Mouse (Mus musculus): ENCODE measurements around the gene Gtf2i. TPM values are rescaled to one million over a fixed set of nuclear protein-coding genes. Genes with fewer than 3 reads are reported as not detected.

Gene Gtf2i
- polyA plus RNA-seq, 1 experiment, result 131 TPM

DNA sequence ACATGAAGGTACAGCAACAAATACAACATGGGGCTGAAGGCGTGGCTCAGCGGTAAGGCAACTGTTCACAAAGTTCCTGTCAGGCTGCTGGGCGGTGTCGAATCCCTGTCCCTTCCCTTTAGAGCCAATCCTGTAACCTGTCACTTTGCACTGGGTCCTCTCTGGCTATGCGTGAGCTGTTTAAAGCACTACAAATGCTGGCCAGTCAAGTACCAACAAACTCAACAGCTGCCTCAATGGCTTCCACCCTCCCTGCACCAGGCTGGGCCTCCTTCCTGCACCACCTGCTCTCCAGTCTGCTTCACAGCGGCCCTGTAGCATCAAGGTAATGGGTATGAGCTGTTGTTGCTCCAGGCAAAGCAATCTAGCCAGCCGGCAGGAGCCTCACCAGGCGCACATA, 45.8 kb downstream of the Gtf2i start:
- Histone ChIP-seq H3K27ac (ENCODE audit: control insufficient read depth, insufficient read depth, low read length) (peak overlapping the region; percentile 83), H3K27me3 (ENCODE audit: control insufficient read depth, insufficient read depth, low read length) (no peaks in the 10 kb centered on the region), H3K4me1 (replicated peaks; ENCODE audit: control insufficient read depth, insufficient read depth, low read length) (peaks cover 59% of the 10 kb centered on the region), H3K4me3 (ENCODE audit: control insufficient read depth, insufficient read depth, low read length) (no peak overlapping the region), H3K36me3 (ENCODE audit: control insufficient read depth, insufficient read depth, low read length) (peaks cover 29% of the 10 kb centered on the region)
- no peak for DNase-seq
- WGBS, result 88% methylated on average over 8 of the region's 8 CpGs
- TF ChIP-seq CTCF (IDR thresholded peaks at IDR 0.05; ENCODE audit: borderline replicate concordance, control insufficient read depth, extremely low read depth, insufficient read depth, low read length, poor library complexity) (no peak), POLR2A (IDR thresholded peaks at IDR 0.05; ENCODE audit: control insufficient read depth, extremely low read depth, insufficient read depth, low read length, poor library complexity) (no peak)

DNA sequence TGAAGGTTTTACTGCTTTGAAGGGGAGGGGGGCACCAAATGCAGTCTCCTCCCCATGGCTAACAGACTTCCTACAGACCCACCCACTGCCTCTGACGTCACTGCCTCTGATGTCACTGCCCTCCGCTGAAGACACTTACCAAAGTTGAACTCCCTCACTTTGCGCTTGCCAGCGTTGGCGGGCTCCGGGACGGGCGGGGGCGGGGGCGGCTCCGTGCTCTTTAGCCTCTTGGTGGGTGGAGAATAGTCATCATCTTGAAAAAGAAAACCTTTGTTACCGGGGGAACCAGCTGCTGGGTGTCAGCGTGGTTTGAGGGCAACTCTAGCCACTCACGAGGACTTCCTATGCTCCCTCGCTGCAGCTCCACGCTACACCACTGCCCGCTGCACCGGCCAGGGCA, 48.2 kb downstream of the Gtf2i start:
- WGBS, result 18% methylated on average over 18 of the region's 18 CpGs
- DNase-seq, result peak; percentile 72
- Histone ChIP-seq H3K4me3 (ENCODE audit: control insufficient read depth, insufficient read depth, low read length) (no peak overlapping the region), H3K36me3 (ENCODE audit: control insufficient read depth, insufficient read depth, low read length) (peaks cover 45% of the 10 kb centered on the region), H3K4me1 (replicated peaks; ENCODE audit: control insufficient read depth, insufficient read depth, low read length) (peaks cover 39% of the 10 kb centered on the region), H3K27ac (ENCODE audit: control insufficient read depth, insufficient read depth, low read length) (peak overlapping the region; percentile 84), H3K27me3 (ENCODE audit: control insufficient read depth, insufficient read depth, low read length) (no peaks in the 10 kb centered on the region)
- no peak; the same call in 1 of the 2 replicates for TF ChIP-seq POLR2A (IDR thresholded peaks at IDR 0.05; ENCODE audit: control insufficient read depth, extremely low read depth, insufficient read depth, low read length, poor library complexity)
- no peak for TF ChIP-seq CTCF (IDR thresholded peaks at IDR 0.05; ENCODE audit: borderline replicate concordance, control insufficient read depth, extremely low read depth, insufficient read depth, low read length, poor library complexity)

DNA sequence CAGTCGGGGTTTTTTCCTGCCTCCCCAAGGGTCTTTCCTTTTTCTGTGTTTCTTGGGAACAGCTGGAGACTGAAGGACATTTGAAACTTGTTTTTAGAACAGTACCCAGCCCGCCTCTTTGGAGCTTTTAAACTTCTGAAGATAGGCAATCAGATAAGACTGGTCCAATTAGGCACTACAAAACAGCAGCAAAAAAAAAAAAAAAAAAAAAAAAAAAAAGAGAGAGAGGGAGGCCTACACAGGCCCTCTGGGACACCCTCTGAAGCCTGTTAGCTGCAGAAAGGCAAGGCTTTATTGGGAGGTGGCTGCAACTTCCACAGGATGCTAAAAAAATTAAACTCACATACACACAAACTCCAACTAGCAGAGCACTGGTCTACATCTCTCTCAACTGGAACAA, 48.7 kb downstream of the Gtf2i start:
- H3K27ac ChIP-seq (ENCODE audit: control insufficient read depth, insufficient read depth, low read length), result peak overlapping the region; percentile 84
- 65% methylated on average over 2 of the region's 2 CpGs for WGBS
- no peak for TF ChIP-seq CTCF (IDR thresholded peaks at IDR 0.05; ENCODE audit: borderline replicate concordance, control insufficient read depth, extremely low read depth, insufficient read depth, low read length, poor library complexity)
- no peak for TF ChIP-seq POLR2A (IDR thresholded peaks at IDR 0.05; ENCODE audit: control insufficient read depth, extremely low read depth, insufficient read depth, low read length, poor library complexity)
- peaks cover 50% of the 10 kb centered on the region for H3K36me3 ChIP-seq (ENCODE audit: control insufficient read depth, insufficient read depth, low read length)
- no peak overlapping the region for H3K4me3 ChIP-seq (ENCODE audit: control insufficient read depth, insufficient read depth, low read length)
- peaks cover 35% of the 10 kb centered on the region for H3K4me1 ChIP-seq (replicated peaks; ENCODE audit: control insufficient read depth, insufficient read depth, low read length)
- no peaks in the 10 kb centered on the region for H3K27me3 ChIP-seq (ENCODE audit: control insufficient read depth, insufficient read depth, low read length)
- DNase-seq, result no peak

DNA sequence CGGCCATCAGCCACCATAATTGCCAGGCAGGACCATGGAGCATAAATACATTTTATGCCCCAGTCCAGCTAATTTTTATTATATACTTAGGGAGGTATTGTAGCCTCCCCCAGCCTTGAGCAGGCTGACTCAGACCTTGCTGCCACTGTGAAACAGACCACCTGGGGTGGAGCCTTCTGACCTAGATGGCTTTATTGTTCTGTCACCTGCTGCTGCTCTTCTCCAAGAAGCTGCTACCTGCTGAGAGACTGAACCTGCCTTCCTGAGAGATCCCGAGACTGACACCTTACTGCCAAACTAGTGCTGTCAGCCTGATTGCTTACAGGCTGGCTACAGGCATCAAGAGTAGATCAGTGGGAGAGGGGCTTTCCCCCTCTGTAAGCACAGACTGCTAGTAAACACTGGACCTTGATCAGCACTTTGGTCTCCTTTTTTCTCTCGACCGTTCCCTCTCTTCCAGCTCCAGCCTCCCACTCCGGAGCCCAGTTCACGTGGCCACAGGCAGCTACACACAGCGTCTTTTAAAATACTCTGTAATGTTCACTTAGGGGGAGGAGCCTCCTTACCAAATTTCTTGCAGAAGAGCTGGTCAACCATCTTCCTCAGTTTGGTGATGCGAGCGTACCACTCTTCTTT, 54.4 kb downstream of the Gtf2i start:
- no peak for DNase-seq
- Histone ChIP-seq H3K4me1 (replicated peaks; ENCODE audit: control insufficient read depth, insufficient read depth, low read length) (peaks cover 8% of the 10 kb centered on the region; the same call in 1 of the 2 replicates), H3K27ac (ENCODE audit: control insufficient read depth, insufficient read depth, low read length) (no peak overlapping the region), H3K27me3 (ENCODE audit: control insufficient read depth, insufficient read depth, low read length) (no peaks in the 10 kb centered on the region), H3K4me3 (ENCODE audit: control insufficient read depth, insufficient read depth, low read length) (no peak overlapping the region), H3K36me3 (ENCODE audit: control insufficient read depth, insufficient read depth, low read length) (peaks cover 74% of the 10 kb centered on the region)
- 97% methylated on average over 9 of the region's 9 CpGs for WGBS
- TF ChIP-seq CTCF (IDR thresholded peaks at IDR 0.05; ENCODE audit: borderline replicate concordance, control insufficient read depth, extremely low read depth, insufficient read depth, low read length, poor library complexity), result no peak

DNA sequence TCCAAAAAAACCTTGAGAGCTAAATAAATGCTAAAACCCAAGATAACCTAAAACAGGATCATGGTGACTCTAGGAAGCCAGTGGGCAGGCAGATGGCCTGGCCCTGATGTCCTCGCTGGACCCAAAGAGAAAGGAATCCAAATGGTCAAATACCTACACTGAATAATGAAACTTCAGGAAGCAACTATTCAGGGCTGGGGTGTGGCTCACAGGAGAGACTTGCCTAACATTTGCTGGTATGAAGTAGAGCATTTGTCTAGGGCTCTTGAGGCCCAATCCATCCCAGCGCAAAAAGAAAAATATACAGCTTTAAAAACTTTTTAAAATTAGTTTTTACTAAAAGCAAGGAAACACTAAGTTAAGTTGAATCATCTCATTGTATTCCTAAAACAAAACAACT, 55.6 kb downstream of the Gtf2i start:
- Histone ChIP-seq H3K4me3 (ENCODE audit: control insufficient read depth, insufficient read depth, low read length) (no peak overlapping the region), H3K4me1 (replicated peaks; ENCODE audit: control insufficient read depth, insufficient read depth, low read length) (peaks cover 8% of the 10 kb centered on the region; the same call in 1 of the 2 replicates), H3K27ac (ENCODE audit: control insufficient read depth, insufficient read depth, low read length) (no peak overlapping the region), H3K36me3 (ENCODE audit: control insufficient read depth, insufficient read depth, low read length) (peaks cover 72% of the 10 kb centered on the region), H3K27me3 (ENCODE audit: control insufficient read depth, insufficient read depth, low read length) (no peaks in the 10 kb centered on the region)
- DNase-seq, result no peak
- 95% methylated on average over 2 of the region's 2 CpGs for WGBS
- TF ChIP-seq POLR2A (IDR thresholded peaks at IDR 0.05; ENCODE audit: control insufficient read depth, extremely low read depth, insufficient read depth, low read length, poor library complexity) (no peak), CTCF (IDR thresholded peaks at IDR 0.05; ENCODE audit: borderline replicate concordance, control insufficient read depth, extremely low read depth, insufficient read depth, low read length, poor library complexity) (no peak)

DNA sequence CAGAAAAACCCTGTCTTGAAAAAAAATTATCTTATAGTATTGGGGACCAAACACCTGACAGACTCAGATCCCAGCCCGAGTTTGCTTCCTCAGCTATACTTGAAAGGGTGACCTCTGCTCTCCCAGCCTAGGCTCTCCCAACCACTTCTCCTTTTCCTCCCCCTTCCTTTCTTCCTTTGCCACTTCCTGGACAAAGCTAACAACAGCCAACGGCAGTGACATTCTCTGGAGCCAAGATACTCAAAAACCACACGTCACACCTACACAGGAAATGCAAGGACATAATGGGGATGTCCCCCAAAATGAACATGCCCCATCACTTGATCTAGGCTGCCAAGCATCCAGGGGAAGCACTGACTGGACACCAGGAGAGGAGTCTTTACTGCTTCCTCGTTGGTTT, 56.2 kb downstream of the Gtf2i start:
- H3K4me1 ChIP-seq (replicated peaks; ENCODE audit: control insufficient read depth, insufficient read depth, low read length), result peaks cover 8% of the 10 kb centered on the region; the same call in 1 of the 2 replicates
- peaks cover 70% of the 10 kb centered on the region for H3K36me3 ChIP-seq (ENCODE audit: control insufficient read depth, insufficient read depth, low read length)

More for the DNA sequence above, 56.2 kb downstream of the Gtf2i start:
- TF ChIP-seq POLR2A (IDR thresholded peaks at IDR 0.05; ENCODE audit: control insufficient read depth, extremely low read depth, insufficient read depth, low read length, poor library complexity), result no peak
- TF ChIP-seq CTCF (IDR thresholded peaks at IDR 0.05; ENCODE audit: borderline replicate concordance, control insufficient read depth, extremely low read depth, insufficient read depth, low read length, poor library complexity), result no peak
- Histone ChIP-seq H3K27ac (ENCODE audit: control insufficient read depth, insufficient read depth, low read length) (no peak overlapping the region), H3K4me3 (ENCODE audit: control insufficient read depth, insufficient read depth, low read length) (no peak overlapping the region), H3K27me3 (ENCODE audit: control insufficient read depth, insufficient read depth, low read length) (no peaks in the 10 kb centered on the region)
- WGBS, result 10% methylated on average over 4 of the region's 4 CpGs
- DNase-seq, result no peak
